Mouse (Mus musculus) heart, embryonic 15.5 days (tissue): Measurements from ENCODE around the gene Syn3. TPM values are rescaled to one million over a fixed set of nuclear protein-coding genes. Genes with fewer than 3 reads are reported as not detected.

Experiments used
- ATAC-seq: fragments of 200-750 bp; cut with Nextera tagmentation; replicated peaks from 2 replicates; pipeline ENCODE4 v1.8.0; 2017; ENCODE audit warnings: low read depth, moderate TSS enrichment; ENCODE audit not compliant: insufficient number of reproducible peaks, insufficient read depth, low FRiP score
- H3K27ac ChIP-seq: fragments of 300-500 bp; sonication (generic); 2 replicates; pipeline ENCODE4 v1.5.1; 2015; ENCODE audit warnings: mild to moderate bottlenecking, inconsistent platforms
- H3K27me3 ChIP-seq: fragments of 300-500 bp; sonication (generic); 2 replicates; pipeline ENCODE4 v1.6.1; 2015; ENCODE audit warnings: inconsistent platforms
- H3K36me3 ChIP-seq: fragments of 300-500 bp; sonication (generic); 2 replicates; pipeline ENCODE4 v1.6.1; 2015; ENCODE audit warnings: mild to moderate bottlenecking, inconsistent platforms
- H3K4me1 ChIP-seq: fragments of 300-500 bp; sonication (generic); replicated peaks from 2 replicates; pipeline ENCODE4 v1.6.1; 2015; ENCODE audit warnings: inconsistent platforms
- H3K4me2 ChIP-seq: fragments of 300-500 bp; sonication (generic); 2 replicates; pipeline ENCODE4 v1.6.1; 2015; ENCODE audit warnings: inconsistent platforms, mild to moderate bottlenecking, moderate library complexity
- H3K4me3 ChIP-seq: fragments of 300-500 bp; sonication (generic); 2 replicates; pipeline ENCODE4 v1.5.1; 2015; ENCODE audit warnings: mild to moderate bottlenecking, inconsistent platforms
- H3K9ac ChIP-seq: fragments of 300-500 bp; sonication (generic); 2 replicates; pipeline ENCODE4 v1.6.1; 2015; ENCODE audit warnings: mild to moderate bottlenecking, inconsistent platforms
- H3K9me3 ChIP-seq: fragments of 300-500 bp; sonication (generic); replicated peaks from 2 replicates; pipeline ENCODE4 v1.6.1; 2016; ENCODE audit warnings: inconsistent platforms
- WGBS: fragments of 180-500 bp; shearing (Covaris S2); methylation state at CpG from one replicate; pipeline ENCODE4 v1.1.7; 2015; ENCODE audit warnings: mixed read lengths; 5-methylcytosine and 5-hydroxymethylcytosine counted together
- polyA plus RNA-seq: library from polyadenylated mRNA; unstranded; fragments of >200 nt; fragmentation: Nextera tagmentation; extraction: Ambion mirVana; gene quantifications from 2 replicates; pipeline ENCODE4 v1.2.1, GENCODE M21; 2015

The Syn3 gene
- polyA plus RNA-seq, 1 experiment from 2014 or later, result 0.82 TPM

GRCm38 (mm10) chr10:86074971-86075711 is 423.6 kb downstream of the Syn3 start:
- Histone ChIP-seq H3K4me2 (no peak overlapping the region), H3K9me3 (no peaks in the 10 kb centered on the region; the same call in 1 of the 2 replicates)
- 74% methylated on average over 9 of the region's 9 CpGs for WGBS

GRCm38 (mm10) chr10:86074134-86074533 is 424.6 kb downstream of the Syn3 start:
- no peaks in the 10 kb centered on the region for H3K36me3 ChIP-seq
- no peak overlapping the region for H3K9ac ChIP-seq
- no peak overlapping the region for H3K4me2 ChIP-seq
- no peaks in the 10 kb centered on the region for H3K4me1 ChIP-seq
- H3K27me3 ChIP-seq, result no peaks in the 10 kb centered on the region
- no peak overlapping the region for H3K4me3 ChIP-seq
- no peaks in the 10 kb centered on the region; the same call in 1 of the 2 replicates for H3K9me3 ChIP-seq
- ATAC-seq, result no peak
- WGBS, result 70% methylated on average over 4 of the region's 4 CpGs
- no peak overlapping the region for H3K27ac ChIP-seq

More at GRCm38 (mm10) chr10:86074971-86075711, 423.6 kb downstream of the Syn3 start:
- H3K4me3 ChIP-seq, result no peak overlapping the region
- no peaks in the 10 kb centered on the region for H3K36me3 ChIP-seq
- no peaks in the 10 kb centered on the region for H3K27me3 ChIP-seq
- H3K4me1 ChIP-seq, result no peaks in the 10 kb centered on the region
- H3K27ac ChIP-seq, result no peak overlapping the region
- ATAC-seq, result no peak
- H3K9ac ChIP-seq, result no peak overlapping the region

GRCm38 (mm10) chr10:86070751-86071150 is 427.9 kb downstream of the Syn3 start:
- Histone ChIP-seq H3K27ac (no peak overlapping the region), H3K27me3 (no peaks in the 10 kb centered on the region), H3K9me3 (no peaks in the 10 kb centered on the region; the same call in 1 of the 2 replicates), H3K4me3 (no peak overlapping the region), H3K4me2 (no peak overlapping the region), H3K4me1 (no peaks in the 10 kb centered on the region), H3K36me3 (no peaks in the 10 kb centered on the region), H3K9ac (no peak overlapping the region)
- no peak for ATAC-seq
- 67% methylated on average over 3 of the region's 3 CpGs for WGBS

- Histone ChIP-seq H3K4me2 (no peak overlapping the region), H3K27ac (no peak overlapping the region), H3K36me3 (no peaks in the 10 kb centered on the region), H3K9me3 (no peaks in the 10 kb centered on the region; the same call in 1 of the 2 replicates), H3K4me1 (0 out of 2 replicates have a peak, but pooled peaks cover 5% of the 10 kb centered on the region), H3K4me3 (no peak overlapping the region), H3K9ac (no peak overlapping the region), H3K27me3 (no peaks in the 10 kb centered on the region)
- 52% methylated on average over 3 of the region's 3 CpGs for WGBS
- no peak for ATAC-seq
Measured at GRCm38 (mm10) chr10:86069341-86069740, 429.4 kb downstream of the Syn3 start.

- no peak overlapping the region for H3K4me2 ChIP-seq
- H3K27ac ChIP-seq, result no peak overlapping the region
- no peaks in the 10 kb centered on the region for H3K9me3 ChIP-seq
- no peak for ATAC-seq
- no peak overlapping the region for H3K9ac ChIP-seq
- H3K4me3 ChIP-seq, result no peak overlapping the region
- H3K4me1 ChIP-seq, result 0 out of 2 replicates have a peak, but pooled peaks cover 5% of the 10 kb centered on the region
- H3K27me3 ChIP-seq, result no peaks in the 10 kb centered on the region
- 70% methylated on average over 10 of the region's 10 CpGs for WGBS
- H3K36me3 ChIP-seq, result no peaks in the 10 kb centered on the region
Measured at GRCm38 (mm10) chr10:86067911-86068310, 430.8 kb downstream of the Syn3 start.

GRCm38 (mm10) chr10:86066651-86067050 is 432.0 kb downstream of the Syn3 start:
- H3K4me3 ChIP-seq, result no peak overlapping the region
- H3K36me3 ChIP-seq, result no peaks in the 10 kb centered on the region
- 0 out of 2 replicates have a peak, but pooled peaks cover 5% of the 10 kb centered on the region for H3K4me1 ChIP-seq
- no peak overlapping the region for H3K4me2 ChIP-seq
- H3K9ac ChIP-seq, result no peak overlapping the region
- whole genome bisulfite sequencing, result 72% methylated on average over 5 of the region's 5 CpGs
- ATAC-seq, result no peak
- H3K27me3 ChIP-seq, result no peaks in the 10 kb centered on the region
- H3K27ac ChIP-seq, result no peak overlapping the region
- no peaks in the 10 kb centered on the region for H3K9me3 ChIP-seq

GRCm38 (mm10) chr10:86065661-86066060 is 433.0 kb downstream of the Syn3 start:
- H3K4me3 ChIP-seq, result no peak overlapping the region
- H3K36me3 ChIP-seq, result no peaks in the 10 kb centered on the region
- no peaks in the 10 kb centered on the region for H3K9me3 ChIP-seq
- WGBS, result 54% methylated on average over 1 of the region's 1 CpGs
- no peaks in the 10 kb centered on the region for H3K27me3 ChIP-seq
- no peak overlapping the region for H3K27ac ChIP-seq
- no peak for ATAC-seq
- H3K4me1 ChIP-seq, result 0 out of 2 replicates have a peak, but pooled peaks cover 5% of the 10 kb centered on the region
- no peak overlapping the region for H3K9ac ChIP-seq
- H3K4me2 ChIP-seq, result no peak overlapping the region

- Histone ChIP-seq H3K4me2 (no peak overlapping the region), H3K27me3 (no peaks in the 10 kb centered on the region), H3K4me3 (no peak overlapping the region), H3K9ac (no peak overlapping the region), H3K9me3 (no peaks in the 10 kb centered on the region), H3K27ac (no peak overlapping the region), H3K4me1 (0 out of 2 replicates have a peak, but pooled peaks cover 5% of the 10 kb centered on the region), H3K36me3 (no peaks in the 10 kb centered on the region)
- ATAC-seq, result peak; percentile 71
- 6% methylated on average over 4 of the region's 4 CpGs for WGBS
Measured at GRCm38 (mm10) chr10:86064937-86065336, 433.8 kb downstream of the Syn3 start.

- Histone ChIP-seq H3K27me3 (no peaks in the 10 kb centered on the region), H3K4me3 (no peak overlapping the region), H3K4me2 (no peak overlapping the region), H3K9me3 (no peaks in the 10 kb centered on the region), H3K36me3 (no peaks in the 10 kb centered on the region), H3K27ac (no peak overlapping the region), H3K9ac (no peak overlapping the region), H3K4me1 (0 out of 2 replicates have a peak, but pooled peaks cover 5% of the 10 kb centered on the region)
- WGBS, result 90% methylated on average over 8 of the region's 8 CpGs
- no peak for ATAC-seq
Measured at GRCm38 (mm10) chr10:86063018-86063384, 435.7 kb downstream of the Syn3 start.

GRCm38 (mm10) chr10:86062261-86063017 is 436.3 kb downstream of the Syn3 start:
- no peak for ATAC-seq
- no peak overlapping the region for H3K9ac ChIP-seq
- no peaks in the 10 kb centered on the region for H3K27me3 ChIP-seq
- no peak overlapping the region for H3K4me2 ChIP-seq
- H3K27ac ChIP-seq, result no peak overlapping the region
- 0 out of 2 replicates have a peak, but pooled peaks cover 5% of the 10 kb centered on the region for H3K4me1 ChIP-seq
- no peak overlapping the region for H3K4me3 ChIP-seq
- no peaks in the 10 kb centered on the region for H3K36me3 ChIP-seq
- 49% methylated on average over 5 of the region's 5 CpGs for WGBS
- no peaks in the 10 kb centered on the region for H3K9me3 ChIP-seq

GRCm38 (mm10) chr10:86060267-86060666 is 438.4 kb downstream of the Syn3 start:
- Histone ChIP-seq H3K36me3 (no peaks in the 10 kb centered on the region), H3K27me3 (no peaks in the 10 kb centered on the region), H3K9ac (no peak overlapping the region), H3K4me1 (0 out of 2 replicates have a peak, but pooled peaks cover 8% of the 10 kb centered on the region), H3K4me2 (no peak overlapping the region), H3K27ac (no peak overlapping the region), H3K9me3 (no peaks in the 10 kb centered on the region), H3K4me3 (no peak overlapping the region)
- ATAC-seq, result no peak
- 69% methylated on average over 3 of the region's 3 CpGs for WGBS
